Mouse (Mus musculus) E14TG2a.4 (cell line): Measurements from ENCODE around the gene Abcd3.

Experiments
- CTCF ChIP-seq: conservative IDR thresholded peaks from 2 replicates; pipeline ENCODE4 v1.5.1; 2014; ENCODE audit warnings: low read length
- POU5F1 ChIP-seq: IDR thresholded peaks from 2 replicates; pipeline ENCODE4 v1.6.1; 2014; ENCODE audit warnings: low read length, borderline replicate concordance

- TF ChIP-seq CTCF = no peak
- no peak for TF ChIP-seq POU5F1
These were observed 590 bp upstream of the Abcd3 start for GRCm38 (mm10) chr3:121815549-121816235.
